Mouse (Mus musculus) cerebral cortex, adult 2 months (tissue): ENCODE measurements around the gene Asrgl1.

Experiments used
- WGBS: fragments of 180-500 bp; shearing (Covaris S2); methylation state at CpG from one replicate; pipeline ENCODE4 v1.1.7; 2018; 5-methylcytosine and 5-hydroxymethylcytosine counted together

Gene Asrgl1

DNA sequence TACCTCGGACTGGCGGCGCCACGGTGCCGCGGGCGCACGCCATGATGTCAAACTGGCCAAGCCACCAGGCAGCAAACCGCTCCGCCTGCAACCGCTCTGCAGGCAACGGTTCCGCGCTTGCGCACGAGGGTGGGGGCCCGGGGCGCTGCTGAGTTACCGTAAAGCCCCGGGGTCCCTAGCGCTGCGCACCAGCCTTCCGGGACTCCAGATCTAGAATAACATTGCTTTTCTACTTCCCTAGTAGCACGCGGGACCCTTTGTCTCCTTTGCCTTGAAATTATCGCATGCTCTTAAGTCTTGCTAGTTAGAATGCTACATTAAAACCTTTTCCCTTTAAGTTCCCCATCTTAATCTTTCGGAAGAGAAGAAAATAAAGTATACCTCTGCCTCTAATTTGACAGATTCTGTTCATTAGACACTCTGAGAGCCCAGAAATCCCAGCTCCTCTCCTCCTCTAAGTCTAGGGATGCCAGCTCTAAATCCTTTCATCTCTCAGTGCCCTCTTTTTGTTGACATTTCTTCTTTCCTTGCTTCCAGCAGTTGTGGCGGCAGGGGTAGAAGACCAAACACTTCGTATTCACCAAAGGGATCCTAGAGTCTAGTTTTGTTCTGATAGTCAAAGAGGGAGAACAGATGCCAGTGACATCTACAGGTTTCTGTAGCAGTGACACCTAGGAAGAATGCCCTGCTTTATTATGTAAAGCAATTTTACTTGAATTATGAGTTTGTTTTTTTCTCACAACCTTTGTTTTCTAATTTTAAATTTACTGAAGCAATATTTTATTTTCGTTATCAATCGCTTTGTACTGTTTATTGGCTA, at the start of gene Asrgl1:
Asrgl1 (minus strand) TSS at position 125 of the 820 bp plus-strand sequence.
- 8% methylated on average over 31 of the region's 31 CpGs for WGBS

DNA sequence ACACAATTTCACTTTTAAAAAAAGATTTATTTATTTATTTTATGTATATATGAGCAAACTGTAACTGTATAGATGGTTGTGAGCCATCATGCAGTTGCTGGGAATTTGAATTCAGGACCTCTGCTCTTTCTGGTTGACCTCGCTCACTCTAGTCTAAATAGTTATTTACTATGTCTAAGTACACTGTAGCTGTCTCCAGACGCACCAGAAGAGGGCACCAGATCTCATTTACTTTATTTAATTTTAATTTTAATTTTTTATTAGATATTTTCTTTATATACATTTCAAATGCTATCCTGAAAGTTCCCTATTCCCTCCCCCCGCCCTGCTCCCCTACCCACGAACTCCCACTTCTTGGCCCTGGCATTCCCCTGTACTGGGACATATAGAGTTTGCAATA, 10.8 kb upstream of the Asrgl1 start:
- 82% methylated on average over 4 of the region's 4 CpGs for WGBS

DNA sequence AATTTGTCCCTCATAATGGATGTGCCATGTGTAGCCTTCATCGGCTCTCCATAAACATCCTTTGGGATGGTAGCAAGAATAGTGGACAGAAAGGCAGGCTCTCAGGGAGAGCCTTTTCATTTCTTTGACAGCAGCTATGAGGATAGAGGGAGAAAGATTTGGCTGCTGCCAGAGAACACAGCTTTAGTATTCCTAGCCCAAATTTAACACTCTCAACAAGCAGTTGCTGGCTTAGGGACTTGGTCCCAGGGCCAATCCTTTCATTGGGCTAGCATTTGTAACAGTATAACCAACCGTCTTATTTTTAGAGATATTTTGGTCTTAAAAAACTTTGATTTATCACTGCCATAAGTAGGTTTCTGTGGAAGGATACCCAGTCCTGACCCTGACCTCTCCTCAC, 7.8 kb upstream of the Asrgl1 start:
- 47% methylated on average over 2 of the region's 2 CpGs for WGBS

DNA sequence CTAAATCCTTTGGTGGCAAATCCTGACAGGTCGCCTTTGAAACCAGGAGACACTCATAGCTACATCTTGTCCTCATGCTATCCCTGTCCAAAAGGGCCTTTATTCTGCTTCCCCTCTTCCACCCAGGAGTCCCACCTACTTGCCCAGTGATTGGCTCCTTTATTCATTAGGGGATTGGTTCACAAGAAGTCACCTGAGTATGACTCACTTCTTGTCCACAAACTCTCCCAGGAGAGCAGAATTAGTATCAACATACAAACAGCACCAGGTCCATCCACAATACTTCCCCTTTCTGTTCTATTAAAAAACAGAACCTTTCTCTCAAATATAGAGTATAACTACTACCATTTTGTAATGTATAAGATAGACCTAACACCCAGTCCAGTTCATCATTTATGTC, 4.9 kb upstream of the Asrgl1 start:
- 88% methylated on average over 1 of the region's 1 CpGs for WGBS

DNA sequence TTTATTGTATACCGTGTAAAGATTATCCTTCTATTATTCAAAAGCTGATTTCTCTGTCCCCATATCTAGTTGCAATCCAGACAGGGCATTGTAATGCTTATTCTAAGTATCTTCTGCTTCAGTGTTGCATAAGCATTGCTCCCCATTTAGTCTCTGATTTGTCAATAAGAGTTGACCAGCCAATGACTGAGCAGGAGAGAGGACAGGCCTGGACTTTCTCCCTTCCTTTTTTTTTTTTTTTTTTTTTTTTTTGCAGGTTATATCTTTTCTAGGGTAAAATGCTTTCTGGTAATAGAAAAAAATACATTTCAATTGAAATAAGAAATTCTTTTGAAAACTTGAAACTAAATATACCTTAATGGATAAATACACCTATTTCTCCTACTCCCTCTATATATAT, 1.7 kb upstream of the Asrgl1 start:
- WGBS = 95% methylated on average over 1 of the region's 1 CpGs

DNA sequence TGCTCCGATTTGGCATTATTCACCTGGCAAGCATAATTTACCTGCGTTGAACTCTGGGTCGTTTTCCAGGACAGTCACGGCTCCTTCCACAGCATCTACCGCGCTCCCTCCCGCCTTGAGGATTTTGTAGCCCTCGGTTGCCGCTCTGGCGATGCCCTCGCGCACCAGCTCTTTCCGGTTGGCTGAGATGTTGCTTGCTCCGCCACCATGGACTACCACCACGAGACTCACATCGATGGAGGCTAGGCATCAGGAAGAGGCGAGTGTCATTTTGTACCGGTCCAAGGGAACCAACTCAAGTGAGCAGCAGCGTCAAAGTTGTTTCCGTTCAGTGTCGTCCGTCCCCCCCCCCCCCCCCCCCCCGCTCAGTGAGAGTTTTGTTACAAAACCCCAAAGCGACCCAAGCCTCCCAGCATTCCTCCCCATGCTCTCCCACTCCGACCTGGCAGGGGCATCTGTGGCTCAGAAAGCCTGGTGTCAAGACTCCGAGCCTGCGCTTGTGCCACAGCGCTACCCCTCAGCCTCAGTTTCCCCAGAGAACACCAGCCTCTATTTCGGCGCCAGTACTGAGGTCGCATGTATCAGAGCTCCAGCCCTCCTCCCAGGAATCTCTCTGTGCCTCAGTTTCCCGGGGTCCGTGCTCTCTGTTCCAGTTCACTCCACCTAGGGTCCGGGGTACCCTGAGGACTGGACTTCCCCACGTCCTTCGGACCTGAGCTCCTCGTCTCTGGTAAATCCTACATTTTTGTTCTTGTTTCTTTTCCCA, 507 bp downstream of the Asrgl1 start:
- WGBS = 1% methylated on average over 34 of the region's 37 CpGs

DNA sequence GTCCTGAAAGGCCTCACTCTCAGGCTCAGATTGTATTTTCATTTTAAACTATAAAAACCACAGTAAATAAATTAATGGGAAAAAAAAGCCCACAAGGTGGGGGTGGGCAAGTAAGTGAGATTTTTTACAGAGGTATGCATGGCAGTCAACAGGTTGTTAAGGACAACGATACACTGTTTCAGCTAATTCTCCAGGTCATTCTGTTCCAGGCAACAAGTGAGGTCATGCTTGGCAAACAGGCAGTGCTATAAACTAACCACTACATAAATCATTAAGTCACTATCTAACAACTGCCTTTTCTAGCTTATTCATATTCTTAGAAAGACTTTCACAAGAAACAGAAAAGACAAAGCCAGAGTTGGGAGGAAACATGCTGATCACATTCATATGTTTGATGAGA, 5.4 kb downstream of the Asrgl1 start:
- WGBS = 64% methylated on average over 1 of the region's 1 CpGs

DNA sequence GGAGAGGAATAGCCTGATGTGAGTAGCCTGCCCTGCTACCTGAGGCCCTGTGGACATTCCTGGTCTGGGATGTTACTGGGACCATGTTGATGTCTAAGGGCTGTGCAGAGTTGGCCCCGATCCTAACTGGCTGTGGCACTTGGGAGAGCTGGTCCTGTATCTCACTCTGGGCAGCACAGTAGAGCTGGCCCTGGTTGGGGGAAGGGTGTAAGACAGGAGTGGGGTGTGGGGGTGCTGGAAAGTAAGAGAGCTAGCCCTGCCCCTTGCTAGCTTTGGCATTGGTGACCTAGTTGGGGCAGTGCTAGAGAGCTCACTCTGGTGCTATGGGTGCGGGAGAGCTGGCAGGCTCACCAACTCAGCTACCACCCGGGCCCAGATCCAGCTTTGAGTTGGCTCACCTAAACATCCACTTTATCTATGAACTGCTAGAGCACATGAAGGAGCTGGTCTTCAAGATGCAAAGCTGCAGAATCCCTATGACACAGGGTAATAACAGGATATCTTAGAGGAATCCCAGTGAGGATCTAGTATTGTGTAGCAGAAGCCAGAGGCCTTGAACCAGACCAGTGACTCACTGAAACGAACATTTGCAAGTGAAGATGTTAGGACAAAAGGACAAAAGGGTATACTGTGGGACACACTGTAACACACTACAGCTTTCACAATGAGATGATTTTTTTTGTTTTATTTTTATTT, 6.8 kb downstream of the Asrgl1 start:
- WGBS = 74% methylated on average over 4 of the region's 4 CpGs

DNA sequence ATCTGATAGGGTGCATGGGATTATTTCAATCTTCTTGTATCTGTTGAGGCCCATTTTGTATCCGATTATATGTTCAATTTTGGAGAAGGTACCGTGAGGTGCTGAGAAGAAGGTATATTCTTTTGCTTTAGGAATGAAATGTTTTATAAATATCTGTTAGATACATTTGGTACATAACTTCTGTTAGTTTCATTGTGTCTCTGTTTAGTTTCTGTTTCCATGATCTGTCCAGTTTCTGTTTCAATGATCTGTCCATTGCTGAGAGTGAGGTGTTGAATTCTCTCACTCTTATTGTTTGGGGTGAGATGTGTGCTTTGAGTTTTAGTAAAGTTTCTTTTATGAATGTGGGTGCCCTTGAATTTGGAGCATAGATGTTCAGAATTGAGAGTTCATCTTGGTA, 11.4 kb downstream of the Asrgl1 start:
- WGBS = 98% methylated on average over 2 of the region's 2 CpGs

DNA sequence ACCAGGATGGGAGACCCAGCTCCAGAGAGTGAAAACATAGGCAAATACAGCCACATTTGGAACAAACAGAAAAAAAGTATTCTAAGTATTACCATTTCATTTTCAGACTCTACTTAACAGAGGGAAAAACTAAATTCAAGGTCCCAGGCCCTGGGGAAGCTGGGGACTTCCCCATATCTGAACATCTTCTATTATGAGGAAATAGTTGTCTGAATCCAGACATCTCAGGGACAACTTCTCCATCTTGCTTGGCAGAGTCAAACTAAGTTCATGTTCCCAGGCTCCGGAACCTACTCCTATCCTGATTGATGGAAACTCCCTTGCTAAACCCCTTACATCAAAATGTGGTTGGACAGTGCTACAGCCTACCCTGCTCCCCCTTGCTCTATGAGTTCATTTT, 13.0 kb downstream of the Asrgl1 start:
- 82% methylated on average over 1 of the region's 1 CpGs for WGBS

DNA sequence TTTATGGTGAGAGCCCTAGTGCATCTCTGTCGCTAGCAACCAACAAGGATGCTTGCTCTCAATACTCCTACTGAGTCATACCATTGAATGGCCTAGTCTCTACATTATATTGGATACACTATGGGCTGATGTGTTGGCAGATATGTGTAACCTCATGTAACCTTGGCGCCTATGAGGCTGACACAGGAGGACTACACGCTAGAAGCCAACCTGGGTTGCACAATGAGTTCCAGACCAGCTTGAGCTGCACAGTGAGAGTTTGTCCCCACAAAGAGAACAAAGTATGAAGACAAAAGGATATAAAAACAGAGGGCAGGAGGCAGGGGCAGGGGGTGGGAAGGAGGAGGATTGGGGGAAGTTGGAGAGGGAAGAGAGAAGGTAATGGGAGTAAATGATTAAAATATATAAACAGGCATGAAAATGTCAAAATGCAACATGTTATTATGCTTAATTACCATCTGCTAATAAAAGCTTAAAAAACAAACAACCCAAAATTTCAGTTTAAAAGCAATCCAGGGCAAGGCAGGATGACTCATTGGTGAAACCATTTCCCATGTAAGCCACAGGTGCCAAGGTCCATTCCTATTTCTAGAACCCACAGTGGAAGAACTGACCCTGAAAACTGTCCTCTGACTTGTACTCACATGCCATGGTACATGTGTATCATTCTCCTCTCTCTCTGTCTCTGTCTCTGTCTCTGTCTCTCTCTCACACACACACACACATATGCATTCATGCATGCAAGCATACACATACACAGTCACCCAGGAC, 15.6 kb downstream of the Asrgl1 start:
- 87% methylated on average over 3 of the region's 3 CpGs for WGBS

DNA sequence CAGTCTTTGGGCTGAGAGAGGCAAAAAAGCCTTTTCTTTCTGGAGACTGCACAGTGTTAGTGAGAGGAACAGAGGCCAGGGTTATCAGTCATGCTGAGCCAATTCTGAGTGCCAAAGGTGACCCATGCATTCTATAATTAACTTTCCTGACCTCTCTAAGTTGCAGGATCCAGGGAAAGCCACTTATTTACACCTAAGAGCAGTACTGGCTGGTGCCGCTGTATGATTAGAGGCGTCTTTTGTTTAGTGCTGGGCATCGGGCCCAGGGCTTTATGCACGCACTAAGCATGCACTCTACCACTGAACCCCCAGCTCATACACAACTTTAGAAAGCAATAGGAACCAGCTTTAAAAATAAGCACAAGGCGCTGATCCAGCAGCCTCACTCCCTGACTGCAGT, 18.2 kb downstream of the Asrgl1 start:
- 34% methylated on average over 5 of the region's 5 CpGs for WGBS

DNA sequence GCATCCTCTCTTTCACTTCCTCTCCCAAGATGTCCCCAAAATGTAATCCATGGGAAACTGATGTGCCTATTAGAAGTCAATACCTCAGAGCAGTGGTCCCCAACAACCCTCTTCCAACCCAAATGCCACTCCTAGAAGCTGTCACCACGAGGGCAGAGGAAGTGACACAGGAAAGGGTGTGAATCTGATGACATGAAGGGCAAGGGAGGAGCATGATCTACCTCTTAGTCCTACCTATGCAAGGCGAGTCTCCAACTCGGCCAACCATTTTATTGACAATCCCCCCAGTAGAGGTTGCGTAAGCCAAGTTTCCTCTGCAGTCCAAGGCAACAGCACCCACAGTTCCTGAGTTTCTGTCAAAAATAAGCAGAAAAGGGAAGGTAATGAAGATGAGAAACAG, 19.2 kb downstream of the Asrgl1 start:
- 84% methylated on average over 4 of the region's 4 CpGs for WGBS

DNA sequence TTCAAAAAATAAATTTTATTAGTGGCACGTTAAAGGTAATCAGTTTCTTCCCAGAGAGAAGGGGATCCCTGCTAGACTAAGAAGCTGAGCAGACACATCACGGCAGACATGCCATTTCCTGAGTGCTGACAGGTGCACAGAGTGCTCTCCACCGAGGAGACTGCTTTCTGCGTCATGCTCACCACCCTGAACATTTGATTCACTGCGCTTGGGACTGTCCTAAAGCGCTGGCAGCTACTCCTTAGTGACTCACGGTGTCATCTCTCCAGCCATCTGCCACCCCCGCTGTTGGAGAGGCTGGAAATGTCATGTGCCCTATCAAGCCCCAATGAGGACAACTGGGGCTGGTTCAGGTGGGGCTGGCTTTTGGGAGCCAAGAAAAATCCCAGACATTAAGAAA, 23.4 kb downstream of the Asrgl1 start:
- 62% methylated on average over 8 of the region's 8 CpGs for WGBS

DNA sequence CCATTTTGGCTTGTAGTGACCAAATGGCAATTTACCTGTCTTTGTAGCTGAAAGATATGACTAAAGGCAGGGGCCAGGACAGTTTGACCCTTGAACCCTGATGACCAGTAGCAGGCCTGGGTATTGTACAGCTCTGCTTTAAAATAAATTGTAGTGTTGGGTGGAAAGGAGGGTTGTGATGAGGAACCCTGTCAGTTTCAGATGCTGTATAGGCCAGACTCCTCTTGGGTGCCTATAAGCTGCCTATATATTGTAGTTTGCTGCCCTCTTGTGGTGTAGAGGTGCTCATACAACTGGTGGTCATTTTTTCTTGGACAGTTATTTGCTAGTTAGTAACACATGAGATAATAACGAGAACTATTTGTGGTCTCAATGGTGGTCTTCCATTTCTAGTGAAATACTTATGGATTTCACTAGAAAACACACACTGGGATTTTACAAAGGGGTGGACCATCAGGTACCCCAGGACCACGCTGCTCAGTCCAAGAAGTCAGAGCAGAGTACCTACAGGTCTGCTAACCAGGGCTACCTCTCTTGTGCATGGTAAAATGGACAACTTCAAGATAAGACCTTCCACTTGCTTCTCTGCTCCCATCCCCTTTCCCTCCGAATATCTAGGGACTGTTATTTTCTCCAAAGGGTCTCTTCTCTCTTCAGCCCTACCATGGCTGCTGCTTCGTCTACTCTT, 25.1 kb downstream of the Asrgl1 start:
- 59% methylated on average over 4 of the region's 4 CpGs for WGBS

DNA sequence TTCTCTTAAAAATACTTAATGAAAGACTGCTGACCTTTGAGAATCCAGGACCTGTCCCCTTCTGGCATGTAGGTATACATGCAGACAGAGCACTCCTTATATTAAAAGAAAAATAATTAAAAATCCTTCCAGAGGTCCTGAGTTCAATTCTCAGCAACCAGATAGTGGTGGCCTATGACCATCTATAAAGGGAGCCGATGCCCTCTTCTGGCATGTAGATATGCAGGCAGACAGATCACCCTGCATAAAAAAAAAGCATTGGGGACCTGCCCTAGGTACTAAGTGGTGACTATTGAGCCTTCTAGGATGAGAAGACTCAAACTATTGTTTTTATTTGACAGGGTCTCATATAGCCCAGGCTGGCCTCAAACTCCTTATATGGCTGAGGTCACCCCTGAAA, 26.9 kb downstream of the Asrgl1 start:
- 89% methylated on average over 1 of the region's 1 CpGs for WGBS

DNA sequence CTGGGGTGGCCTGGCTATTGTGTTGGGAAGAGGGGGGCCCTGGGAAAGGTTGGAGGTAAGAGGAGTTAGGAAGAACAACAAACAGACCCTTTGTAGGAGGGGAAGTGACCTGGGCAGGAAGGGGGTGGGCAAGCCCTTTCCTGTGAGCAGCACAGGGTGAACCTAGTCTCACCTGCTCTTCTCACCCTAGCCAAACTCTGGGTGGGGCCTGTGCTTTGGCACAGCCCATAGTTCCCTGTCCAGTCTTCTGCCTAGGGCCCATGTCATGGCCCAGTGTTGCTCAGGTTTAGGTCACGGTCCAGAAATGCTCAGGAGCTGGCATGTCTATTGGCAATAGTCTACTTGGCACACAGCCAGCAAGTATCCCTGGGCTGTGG, 28.1 kb downstream of the Asrgl1 start:
- 75% methylated on average over 1 of the region's 1 CpGs for WGBS

DNA sequence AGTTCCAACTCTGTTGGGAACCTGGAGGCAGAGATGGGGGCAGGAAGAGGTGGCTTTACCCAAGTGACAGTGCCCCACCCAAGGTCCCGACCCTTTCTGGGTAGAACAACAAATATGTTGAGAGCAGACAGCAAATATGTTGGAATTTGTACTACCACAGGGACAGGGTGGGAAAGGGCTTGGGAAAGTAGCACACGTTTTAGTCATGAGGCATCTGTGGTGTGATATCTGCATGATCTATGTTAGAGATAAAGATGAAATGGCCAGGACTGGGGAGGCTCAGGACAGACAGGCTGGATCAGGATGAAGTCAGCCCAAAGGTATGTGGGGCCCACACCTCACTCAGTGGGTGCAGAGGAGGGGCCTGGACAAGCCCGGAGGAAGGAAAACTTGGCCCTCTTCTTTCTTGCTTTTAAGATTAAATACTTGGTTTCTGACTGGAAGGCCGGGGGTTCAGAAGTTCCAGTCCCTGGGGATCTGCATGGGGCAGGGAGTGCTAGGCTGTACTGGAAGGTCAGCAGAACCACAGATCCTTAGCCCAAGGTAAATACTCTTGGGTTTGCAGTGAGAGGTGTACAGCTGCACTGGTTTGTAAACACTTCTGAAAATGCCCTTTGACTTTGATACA, 28.6 kb downstream of the Asrgl1 start:
- WGBS = 64% methylated on average over 4 of the region's 4 CpGs

DNA sequence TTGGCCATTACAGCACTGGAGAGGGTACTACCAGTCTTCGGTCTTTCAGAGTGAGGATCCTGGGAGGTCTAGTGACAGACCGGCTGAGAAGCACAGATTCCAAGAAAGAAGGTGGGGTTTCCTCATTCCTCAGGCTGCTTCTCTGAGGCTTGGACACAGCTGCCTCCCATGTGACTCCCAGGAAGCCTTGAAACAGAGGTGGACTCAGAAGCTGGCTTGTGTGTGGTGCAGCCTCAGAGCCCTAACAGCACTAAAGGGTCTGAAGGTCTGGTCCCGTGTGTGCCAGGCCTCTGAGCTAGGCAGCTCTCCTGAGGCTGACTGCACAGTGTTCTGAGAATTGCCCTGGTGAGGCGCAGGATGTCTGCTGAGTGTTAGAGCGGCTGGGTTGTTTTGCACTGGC, 29.3 kb downstream of the Asrgl1 start:
- WGBS = 76% methylated on average over 5 of the region's 5 CpGs

DNA sequence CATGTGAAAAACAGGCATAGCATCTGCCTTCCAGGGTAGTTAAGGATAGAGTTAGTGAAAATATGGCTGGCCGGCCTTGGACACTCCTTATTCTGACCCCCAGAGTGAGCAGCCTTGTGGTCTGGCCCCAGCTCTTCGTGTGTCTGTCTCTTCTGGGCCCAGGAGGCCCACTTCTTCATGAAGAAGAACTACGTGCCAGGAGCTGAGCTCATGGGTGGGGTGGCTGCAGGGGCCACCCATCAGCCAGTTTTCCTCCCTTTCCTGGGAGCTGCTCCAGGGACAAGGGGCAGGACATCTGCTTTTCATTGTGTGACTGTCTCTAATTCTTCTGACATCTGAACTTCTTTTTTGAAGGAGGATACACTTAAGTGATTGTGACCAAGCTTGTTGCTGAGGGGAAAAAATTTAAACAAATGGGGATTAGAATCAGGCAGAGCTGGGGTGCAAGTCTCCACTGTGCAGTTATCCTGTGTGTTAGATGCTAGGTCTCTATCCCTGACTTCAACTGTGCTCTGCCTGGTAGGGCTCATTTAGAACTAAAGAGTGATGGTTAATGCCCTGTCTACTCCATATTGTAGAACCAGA, 30.2 kb downstream of the Asrgl1 start:
- 85% methylated on average over 3 of the region's 3 CpGs for WGBS
